Mouse (Mus musculus): ENCODE measurements at regions not wholly inside any gene's neighbourhood (a gene's known extent, or its start where the extent isn't known, plus 50 kb on each side); places are given as distances from the start of the nearest gene placed in this dataset.

- Histone ChIP-seq H3K4me2 (no peak overlapping the region), H3K9me3 (0 out of 2 replicates have a peak, but pooled peaks cover 10% of the 10 kb centered on the region), H3K36me3 (replicated peaks) (no peaks in the 10 kb centered on the region), H3K9ac (no peak overlapping the region), H3K27me3 (no peaks in the 10 kb centered on the region), H3K4me1 (no peaks in the 10 kb centered on the region), H3K4me3 (replicated peaks) (no peak overlapping the region), H3K27ac (no peak overlapping the region)
- ATAC-seq (ENCODE audit: low FRiP score): no peak
- 79% methylated on average over 5 of the region's 5 CpGs for WGBS
Measured at GRCm38 (mm10) chr4:82234443-82234842, 471.1 kb downstream of the Nfib start.

GRCm38 (mm10) chr4:82226197-82227119 lies 479.1 kb downstream of the Nfib start:
- Histone ChIP-seq H3K4me1 (no peaks in the 10 kb centered on the region), H3K9me3 (no peaks in the 10 kb centered on the region), H3K36me3 (replicated peaks) (no peaks in the 10 kb centered on the region), H3K9ac (no peak overlapping the region), H3K27me3 (no peaks in the 10 kb centered on the region), H3K4me2 (no peak overlapping the region), H3K4me3 (replicated peaks) (no peak overlapping the region), H3K27ac (0 out of 2 replicates have a peak overlapping the region, but pooled peaks have one; percentile 33)
- WGBS: 58% methylated on average over 6 of the region's 6 CpGs
- ATAC-seq (ENCODE audit: low FRiP score): no peak

- peaks cover 12% of the 10 kb centered on the region for H3K4me1 ChIP-seq
- H3K9ac ChIP-seq: no peak overlapping the region
- H3K9me3 ChIP-seq: no peaks in the 10 kb centered on the region
- no peaks in the 10 kb centered on the region for H3K36me3 ChIP-seq (replicated peaks)
- H3K4me3 ChIP-seq (replicated peaks): no peak overlapping the region
- 27% methylated on average over 8 of the region's 8 CpGs for whole genome bisulfite sequencing
- H3K27me3 ChIP-seq: no peaks in the 10 kb centered on the region
- peak; percentile 44; the same call in 1 of the 2 replicates for ATAC-seq (ENCODE audit: low FRiP score)
- no peak overlapping the region for H3K27ac ChIP-seq
- no peak overlapping the region for H3K4me2 ChIP-seq
Measured at GRCm38 (mm10) chr4:82220724-82221123, 484.8 kb downstream of the Nfib start.

GRCm38 (mm10) chr4:82220120-82220714 lies 485.3 kb downstream of the Nfib start:
- WGBS: 75% methylated on average over 7 of the region's 7 CpGs
- peak; percentile 46; the same call in 1 of the 2 replicates for ATAC-seq (ENCODE audit: low FRiP score)
- Histone ChIP-seq H3K36me3 (replicated peaks) (no peaks in the 10 kb centered on the region), H3K27ac (no peak overlapping the region), H3K9me3 (no peaks in the 10 kb centered on the region), H3K9ac (no peak overlapping the region), H3K4me1 (peaks cover 12% of the 10 kb centered on the region), H3K4me2 (no peak overlapping the region), H3K27me3 (no peaks in the 10 kb centered on the region), H3K4me3 (replicated peaks) (no peak overlapping the region)

- WGBS: 87% methylated on average over 6 of the region's 6 CpGs
- peaks cover 12% of the 10 kb centered on the region for H3K4me1 ChIP-seq
- H3K4me2 ChIP-seq: no peak overlapping the region
- no peak overlapping the region for H3K4me3 ChIP-seq (replicated peaks)
- no peak overlapping the region for H3K27ac ChIP-seq
- H3K27me3 ChIP-seq: no peaks in the 10 kb centered on the region
- H3K9ac ChIP-seq: no peak overlapping the region
- H3K36me3 ChIP-seq (replicated peaks): no peaks in the 10 kb centered on the region
- no peaks in the 10 kb centered on the region for H3K9me3 ChIP-seq
- ATAC-seq (ENCODE audit: low FRiP score): no peak
Measured at GRCm38 (mm10) chr4:82218616-82219015, 486.9 kb downstream of the Nfib start.

- Histone ChIP-seq H3K27me3 (no peaks in the 10 kb centered on the region), H3K4me3 (replicated peaks) (no peak overlapping the region), H3K9ac (no peak overlapping the region), H3K36me3 (replicated peaks) (no peaks in the 10 kb centered on the region), H3K4me2 (no peak overlapping the region), H3K9me3 (no peaks in the 10 kb centered on the region), H3K27ac (no peak overlapping the region), H3K4me1 (no peaks in the 10 kb centered on the region)
- no peak for ATAC-seq (ENCODE audit: low FRiP score)
- WGBS: 98% methylated on average over 1 of the region's 1 CpGs
Measured at GRCm38 (mm10) chr4:82207031-82207430, 498.5 kb downstream of the Nfib start.

GRCm38 (mm10) chr4:82200306-82200705 lies 505.2 kb downstream of the Nfib start:
- no peak overlapping the region for H3K9ac ChIP-seq
- no peaks in the 10 kb centered on the region for H3K36me3 ChIP-seq (replicated peaks)
- H3K4me3 ChIP-seq (replicated peaks): no peak overlapping the region
- H3K27ac ChIP-seq: no peak overlapping the region
- WGBS: 65% methylated on average over 2 of the region's 2 CpGs
- H3K4me2 ChIP-seq: no peak overlapping the region
- no peaks in the 10 kb centered on the region for H3K4me1 ChIP-seq
- no peaks in the 10 kb centered on the region for H3K27me3 ChIP-seq
- no peak for ATAC-seq (ENCODE audit: low FRiP score)
- H3K9me3 ChIP-seq: no peaks in the 10 kb centered on the region

GRCm38 (mm10) chr4:82199118-82199517 lies 506.4 kb downstream of the Nfib start:
- H3K9ac ChIP-seq: no peak overlapping the region
- no peaks in the 10 kb centered on the region for H3K27me3 ChIP-seq
- no peaks in the 10 kb centered on the region for H3K9me3 ChIP-seq
- no peak for ATAC-seq (ENCODE audit: low FRiP score)
- H3K4me2 ChIP-seq: no peak overlapping the region
- H3K27ac ChIP-seq: no peak overlapping the region
- no peaks in the 10 kb centered on the region for H3K36me3 ChIP-seq (replicated peaks)
- no peak overlapping the region for H3K4me3 ChIP-seq (replicated peaks)
- H3K4me1 ChIP-seq: no peaks in the 10 kb centered on the region

- no peak overlapping the region for H3K9ac ChIP-seq
- no peak for ATAC-seq (ENCODE audit: low FRiP score)
- H3K27ac ChIP-seq: no peak overlapping the region
- 84% methylated on average over 6 of the region's 6 CpGs for WGBS
- no peaks in the 10 kb centered on the region for H3K4me1 ChIP-seq
- no peak overlapping the region for H3K4me3 ChIP-seq (replicated peaks)
- H3K36me3 ChIP-seq (replicated peaks): no peaks in the 10 kb centered on the region
- no peaks in the 10 kb centered on the region for H3K27me3 ChIP-seq
- no peak overlapping the region for H3K4me2 ChIP-seq
- no peaks in the 10 kb centered on the region for H3K9me3 ChIP-seq
Measured at GRCm38 (mm10) chr4:82197611-82198010, 507.9 kb downstream of the Nfib start.

GRCm38 (mm10) chr4:82196024-82196647 lies 509.4 kb downstream of the Nfib start:
- no peak for ATAC-seq (ENCODE audit: low FRiP score)
- H3K27ac ChIP-seq: no peak overlapping the region

GRCm38 (mm10) chr4:82193905-82194304 lies 511.6 kb downstream of the Nfib start:
- Histone ChIP-seq H3K4me3 (replicated peaks) (no peak overlapping the region), H3K9me3 (no peaks in the 10 kb centered on the region), H3K27ac (no peak overlapping the region), H3K27me3 (no peaks in the 10 kb centered on the region), H3K4me2 (no peak overlapping the region), H3K4me1 (no peaks in the 10 kb centered on the region), H3K9ac (no peak overlapping the region), H3K36me3 (replicated peaks) (no peaks in the 10 kb centered on the region)
- ATAC-seq (ENCODE audit: low FRiP score): no peak
- WGBS: 79% methylated on average over 5 of the region's 5 CpGs

More at GRCm38 (mm10) chr4:82196024-82196647, 509.4 kb downstream of the Nfib start:
- Histone ChIP-seq H3K4me2 (no peak overlapping the region), H3K9ac (no peak overlapping the region), H3K9me3 (no peaks in the 10 kb centered on the region), H3K4me3 (replicated peaks) (no peak overlapping the region), H3K4me1 (no peaks in the 10 kb centered on the region), H3K36me3 (replicated peaks) (no peaks in the 10 kb centered on the region), H3K27me3 (no peaks in the 10 kb centered on the region)
- WGBS: 86% methylated on average over 6 of the region's 6 CpGs

GRCm38 (mm10) chr4:82186892-82187291 lies 518.7 kb downstream of the Nfib start:
- 98% methylated on average over 3 of the region's 3 CpGs for WGBS
- H3K36me3 ChIP-seq (replicated peaks): no peaks in the 10 kb centered on the region
- H3K4me3 ChIP-seq (replicated peaks): no peak overlapping the region
- H3K4me1 ChIP-seq: no peaks in the 10 kb centered on the region
- no peak for ATAC-seq (ENCODE audit: low FRiP score)
- H3K27ac ChIP-seq: no peak overlapping the region
- H3K9me3 ChIP-seq: no peaks in the 10 kb centered on the region
- H3K9ac ChIP-seq: no peak overlapping the region
- no peak overlapping the region for H3K4me2 ChIP-seq
- no peaks in the 10 kb centered on the region for H3K27me3 ChIP-seq

Data from forebrain, embryonic 12.5 days (tissue).